Mouse (Mus musculus) small intestine, adult 2 months (tissue): ENCODE measurements at regions not wholly inside any gene's neighbourhood (a gene's known extent, or its start where the extent isn't known, plus 50 kb on each side); places are given as distances from the start of the nearest gene placed in this dataset.

Experiments used
- CTCF ChIP-seq: fragments of 200-500 bp; IDR thresholded peaks from 2 replicates; pipeline ENCODE4 v1.5.1; 2012; ENCODE audit warnings: low read depth, mild to moderate bottlenecking, control low read depth, inconsistent platforms, low read length, moderate library complexity, mixed read lengths; ENCODE audit not compliant: insufficient replicate concordance, insufficient read length; ENCODE audit errors: extremely low read depth
- POLR2A ChIP-seq: fragments of 200-500 bp; IDR thresholded peaks from 2 replicates; pipeline ENCODE4 v1.6.1; 2012; ENCODE audit warnings: low read depth, mild to moderate bottlenecking, control low read depth, inconsistent platforms, low read length, moderate library complexity

DNA sequence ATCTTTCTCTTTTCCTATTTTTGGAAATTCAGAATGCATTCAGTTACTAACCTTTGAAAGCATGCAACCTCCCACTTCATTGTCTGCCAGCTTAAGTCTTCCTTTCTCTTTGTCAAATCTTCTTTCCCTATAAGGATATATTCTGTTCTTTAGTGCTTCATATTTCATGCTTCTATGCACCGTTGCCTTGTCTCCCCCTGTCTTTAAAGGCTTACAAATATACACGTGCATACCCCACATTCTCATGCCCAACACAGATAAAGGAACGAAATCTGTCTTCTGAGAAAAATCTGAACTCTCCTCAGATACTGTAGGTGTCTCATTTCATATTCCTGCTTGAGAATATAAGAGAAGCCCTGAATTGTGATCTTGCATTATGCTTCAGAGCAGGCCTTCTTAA, 167.9 kb upstream of the Dph6 start:
- TF ChIP-seq POLR2A (no peak), CTCF (no peak)
